ENCODE assay signal across 12 mouse cellular contexts in the genomic region with DNA sequence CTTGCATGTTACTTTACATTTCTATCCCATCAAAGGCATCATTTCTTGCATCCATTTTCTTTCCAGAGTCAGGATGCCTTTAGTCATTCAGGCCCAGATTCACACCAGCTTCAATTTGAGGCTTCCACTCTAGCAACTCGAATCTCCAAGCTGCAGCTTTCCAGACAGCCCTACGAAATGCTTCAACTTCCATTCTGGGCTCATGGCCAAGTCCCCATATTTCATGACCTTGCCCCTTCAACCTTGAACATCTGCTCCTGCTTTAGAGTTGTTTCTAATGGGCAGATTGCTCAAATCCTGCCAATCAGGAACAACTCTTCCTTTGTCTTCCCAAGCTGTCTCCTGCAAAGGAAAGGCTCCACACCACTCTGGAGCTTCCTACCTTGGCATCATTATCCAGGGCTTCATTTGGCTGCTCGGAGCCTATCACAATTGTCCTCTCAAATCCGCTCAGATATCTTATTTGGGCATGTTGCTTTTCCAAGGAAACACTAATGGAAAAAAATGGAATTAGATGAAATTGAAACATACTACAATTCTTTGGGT.
DNase-seq lines count a peak whose midpoint lies in the region; ATAC-seq lines count a peak whose summit lies in the region.
"Had no signal": no experiment of that assay in that cellular context is flagged by ENCODE, and none has a peak within 500 bp of the region (broad histone marks: within the 10 kb centered on the region; RNA-seq: fewer than 3 reads in every experiment).

No protein-coding gene starts in this region.

- no peak overlapping the region for H3K4me2 ChIP-seq in kidney, embryonic 14.5 days (replicated peaks; ENCODE audit: low read depth, low read length)
- H3K4me2 ChIP-seq: hindbrain, embryonic 13.5 days; liver, embryonic 11.5 days; midbrain, embryonic 15.5 days had no signal

- DNase-seq in cerebellum, postnatal 10 days = peak; percentile 22 to 32
- DNase-seq in cerebellum, adult 8-10 months = no peak
- DNase-seq in kidney, adult 18-20 months = no peak
- peak; percentile 64 for DNase-seq in retina, postnatal 1 day
- DNase-seq in retina, embryonic 14.5 days (ENCODE audit: low spot score) = no peak
- peak; percentile 1 for DNase-seq in ovary, postnatal 14 days (ENCODE audit: low spot score)
- no peak for DNase-seq in layer of hippocampus, postnatal 25 days (ENCODE audit: extremely low spot score in 1 of 2, low spot score in 1 of 2)
- DNase-seq: cerebellum, postnatal 25 days had no signal

- peak; percentile 46; the same call in 1 of the 2 replicates for ATAC-seq in kidney, embryonic 14.5 days (ENCODE audit: low FRiP score, low TSS enrichment)
- ATAC-seq: midbrain, embryonic 15.5 days had no signal

- H3K27ac ChIP-seq in kidney, embryonic 14.5 days (ENCODE audit: low read depth, low read length) = no peak overlapping the region
- H3K27ac ChIP-seq: hindbrain, embryonic 13.5 days; midbrain, embryonic 15.5 days had no signal

- H3K4me3 ChIP-seq in kidney, embryonic 14.5 days (ENCODE audit: low read length) = no peak overlapping the region
- H3K4me3 ChIP-seq: hindbrain, embryonic 13.5 days; midbrain, embryonic 15.5 days had no signal

- H3K9me3 ChIP-seq in kidney, embryonic 14.5 days (ENCODE audit: control insufficient read depth, low read length) = no peaks in the 10 kb centered on the region
- H3K9me3 ChIP-seq: hindbrain, embryonic 13.5 days; midbrain, embryonic 15.5 days had no signal

- no peaks in the 10 kb centered on the region for H3K36me3 ChIP-seq in kidney, embryonic 14.5 days (ENCODE audit: control insufficient read depth, insufficient read depth, low read length)
- H3K36me3 ChIP-seq: hindbrain, embryonic 13.5 days; midbrain, embryonic 15.5 days had no signal

- H3K27me3 ChIP-seq in kidney, embryonic 14.5 days (ENCODE audit: control insufficient read depth, insufficient read depth, low read length) = no peaks in the 10 kb centered on the region
- H3K27me3 ChIP-seq: hindbrain, embryonic 13.5 days; midbrain, embryonic 15.5 days had no signal

- no peak overlapping the region for H3K9ac ChIP-seq in kidney, embryonic 14.5 days (ENCODE audit: low read depth, low read length)
- H3K9ac ChIP-seq: hindbrain, embryonic 13.5 days; midbrain, embryonic 15.5 days had no signal

- WGBS in kidney, embryonic 14.5 days = 55% methylated on average over 4 of the region's 4 CpGs

- H3K4me1 ChIP-seq in kidney, embryonic 14.5 days (ENCODE audit: control insufficient read depth, insufficient read depth, low read length) = no peaks in the 10 kb centered on the region
- H3K4me1 ChIP-seq: hindbrain, embryonic 13.5 days; midbrain, embryonic 15.5 days had no signal

Comparison
In these comparisons a context has a peak if more than half of its experiments do, and no peak if none do; other contexts are left out.
1. DNase-seq: peak in cerebellum, postnatal 10 days (2 of 2), retina, postnatal 1 day (single experiment) and ovary, postnatal 14 days (single experiment); none in cerebellum, adult 8-10 months (single experiment), kidney, adult 18-20 months (single experiment), retina, embryonic 14.5 days (single experiment) and layer of hippocampus, postnatal 25 days (0 of 2).